In the genomic region with DNA sequence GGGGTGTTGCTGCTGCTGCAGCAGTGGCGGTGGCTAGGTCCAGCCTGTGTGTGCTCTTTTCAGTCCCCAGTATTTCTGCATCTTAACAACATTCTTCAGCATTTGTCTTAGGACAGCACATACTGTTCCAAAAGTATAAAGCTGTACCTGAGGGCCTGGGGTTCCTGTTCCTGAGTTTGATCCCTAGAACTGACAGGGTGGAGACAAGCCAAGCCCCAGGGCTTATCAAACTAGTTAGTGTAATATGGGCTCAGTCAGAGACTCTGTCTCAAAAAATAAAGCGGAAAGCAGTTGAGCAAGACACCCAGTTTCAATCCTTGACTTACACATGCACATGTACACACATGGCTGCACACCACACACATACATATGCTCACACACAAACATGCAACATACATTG, we compare ENCODE assay signal across 34 mouse cellular contexts.
"Had no signal": no experiment of that assay in that cellular context is flagged by ENCODE, and none has a peak within 500 bp of the region (broad histone marks: within the 10 kb centered on the region; RNA-seq: fewer than 3 reads in every experiment).

No protein-coding gene starts in this region.

- H3K36me3 ChIP-seq: heart, embryonic 10.5 days; heart, embryonic 15.5 days; hindbrain, embryonic 10.5 days; hindbrain, embryonic 12.5 days; hindbrain, embryonic 13.5 days; hindbrain, embryonic 15.5 days; intestine, embryonic 15.5 days; kidney, embryonic 15.5 days had no signal

- H3K9me3 ChIP-seq: heart, embryonic 10.5 days; heart, embryonic 12.5 days; heart, embryonic 13.5 days; heart, embryonic 15.5 days; hindbrain, embryonic 10.5 days; hindbrain, embryonic 12.5 days; hindbrain, embryonic 13.5 days; hindbrain, embryonic 15.5 days; intestine, embryonic 15.5 days; kidney, embryonic 15.5 days had no signal

- H3K27me3 ChIP-seq: heart, embryonic 12.5 days; heart, embryonic 13.5 days; heart, embryonic 15.5 days; hindbrain, embryonic 12.5 days; hindbrain, embryonic 13.5 days; hindbrain, embryonic 15.5 days; intestine, embryonic 15.5 days; kidney, embryonic 15.5 days had no signal

- DNase-seq: heart, postnatal 14 days; heart, postnatal 36 days; heart, postnatal 4 days; kidney, adult 11 months; kidney, adult 18-20 months; kidney, adult 2 months; kidney, adult 8-10 months; kidney, adult 9 months; kidney, postnatal 10 days; kidney, postnatal 14 days; kidney, postnatal 25 days; kidney, postnatal 36 days; kidney, postnatal 4 days; layer of hippocampus, adult 9-11 months; layer of hippocampus, postnatal 36 days had no signal

- H3K4me2 ChIP-seq: heart, embryonic 11.5 days; heart, embryonic 12.5 days; heart, embryonic 13.5 days; heart, embryonic 15.5 days; hindbrain, embryonic 12.5 days; hindbrain, embryonic 13.5 days; hindbrain, embryonic 14.5 days; hindbrain, embryonic 15.5 days; intestine, embryonic 15.5 days; kidney, embryonic 15.5 days had no signal

- ATAC-seq: hindbrain, embryonic 16.5 days; hindbrain, postnatal 0 days; inflammation-experienced regulatory T-cells, adult 6 months; intestine, embryonic 15.5 days; intestine, embryonic 16.5 days; intestine, postnatal 0 days had no signal

- H3K4me1 ChIP-seq: heart, embryonic 10.5 days; hindbrain, embryonic 10.5 days; hindbrain, embryonic 12.5 days; hindbrain, embryonic 15.5 days had no signal

- H3K27ac ChIP-seq: heart, embryonic 10.5 days; heart, embryonic 13.5 days; heart, embryonic 15.5 days; hindbrain, embryonic 10.5 days; hindbrain, embryonic 12.5 days; hindbrain, embryonic 13.5 days; hindbrain, embryonic 14.5 days; hindbrain, embryonic 15.5 days; hindbrain, postnatal 0 days; intestine, embryonic 15.5 days; kidney, embryonic 15.5 days; kidney, postnatal 0 days; layer of hippocampus, adult 2 months had no signal

- H3K4me3 ChIP-seq: heart, embryonic 10.5 days; heart, embryonic 12.5 days; heart, embryonic 13.5 days; heart, embryonic 15.5 days; hindbrain, embryonic 10.5 days; hindbrain, embryonic 12.5 days; hindbrain, embryonic 13.5 days; hindbrain, embryonic 15.5 days; intestine, embryonic 15.5 days; kidney, embryonic 15.5 days; layer of hippocampus, adult 2 months had no signal

- H3K9ac ChIP-seq: heart, embryonic 12.5 days; heart, embryonic 13.5 days; heart, embryonic 15.5 days; hindbrain, embryonic 12.5 days; hindbrain, embryonic 13.5 days; hindbrain, embryonic 14.5 days; hindbrain, embryonic 15.5 days; intestine, embryonic 15.5 days; kidney, embryonic 15.5 days had no signal
